Mouse (Mus musculus) lung, embryonic 14.5 days (tissue): ENCODE data around the gene Trip10. TPM values are rescaled to one million over a fixed set of nuclear protein-coding genes. Genes with fewer than 3 reads are reported as not detected.

ENCODE experiments used
- ATAC-seq: fragments of 200-750 bp; cut with Nextera tagmentation; 2 replicates; pipeline ENCODE4 v1.8.0; 2017; ENCODE audit warnings: mild to moderate bottlenecking, moderate TSS enrichment, moderate library complexity; ENCODE audit not compliant: insufficient read depth
- DNase-seq: peaks from one replicate; pipeline ENCODE4 v3.0.0-alpha.2; 2015
- H3K27ac ChIP-seq: fragments of 300-500 bp; sonication (generic); 2 replicates; pipeline ENCODE4 v1.5.1; 2014; ENCODE audit warnings: low read depth, mild to moderate bottlenecking, moderate library complexity
- H3K27me3 ChIP-seq: fragments of 300-500 bp; sonication (generic); 2 replicates; pipeline ENCODE4 v1.6.1; 2014; ENCODE audit warnings: low read length, control low read depth; ENCODE audit not compliant: insufficient read depth
- H3K36me3 ChIP-seq: fragments of 300-500 bp; sonication (generic); 2 replicates; pipeline ENCODE4 v1.6.1; 2014; ENCODE audit warnings: control low read depth; ENCODE audit not compliant: insufficient read depth
- H3K4me1 ChIP-seq: fragments of 300-500 bp; sonication (generic); 2 replicates; pipeline ENCODE4 v1.6.1; 2014; ENCODE audit warnings: antibody characterized with exemption, control low read depth; ENCODE audit not compliant: insufficient read depth
- H3K4me2 ChIP-seq: fragments of 300-500 bp; sonication (generic); 2 replicates; pipeline ENCODE4 v1.6.1; 2014; ENCODE audit warnings: mild to moderate bottlenecking
- H3K4me3 ChIP-seq: fragments of 300-500 bp; sonication (generic); 2 replicates; pipeline ENCODE4 v1.5.1; 2014; ENCODE audit warnings: low read depth, low read length
- H3K9ac ChIP-seq: fragments of 300-500 bp; sonication (generic); 2 replicates; pipeline ENCODE4 v1.6.1; 2014
- H3K9me3 ChIP-seq: fragments of 300-500 bp; sonication (generic); 2 replicates; pipeline ENCODE4 v1.6.1; 2016; ENCODE audit warnings: low read depth, low read length, control low read depth
- CTCF ChIP-seq: IDR thresholded peaks from 2 replicates; pipeline ENCODE4 v1.5.1; 2016; ENCODE audit warnings: antibody characterized with exemption, low read depth
- WGBS: fragments of 180-500 bp; shearing (Covaris S2); extraction: QIAGEN DNeasy Blood & Tissue Kit; methylation state at CpG from one replicate; pipeline ENCODE4 v1.1.7; 2014; 5-methylcytosine and 5-hydroxymethylcytosine counted together
- polyA plus RNA-seq: library from polyadenylated mRNA; unstranded; fragments of >200 nt; fragmentation: Nextera tagmentation; extraction: Ambion mirVana; gene quantifications from 2 replicates; pipeline ENCODE4 v1.2.1, GENCODE M21; 2014

Trip10 gene
- polyA plus RNA-seq, 1 experiment from 2014 or later: 39.9 TPM

DNA sequence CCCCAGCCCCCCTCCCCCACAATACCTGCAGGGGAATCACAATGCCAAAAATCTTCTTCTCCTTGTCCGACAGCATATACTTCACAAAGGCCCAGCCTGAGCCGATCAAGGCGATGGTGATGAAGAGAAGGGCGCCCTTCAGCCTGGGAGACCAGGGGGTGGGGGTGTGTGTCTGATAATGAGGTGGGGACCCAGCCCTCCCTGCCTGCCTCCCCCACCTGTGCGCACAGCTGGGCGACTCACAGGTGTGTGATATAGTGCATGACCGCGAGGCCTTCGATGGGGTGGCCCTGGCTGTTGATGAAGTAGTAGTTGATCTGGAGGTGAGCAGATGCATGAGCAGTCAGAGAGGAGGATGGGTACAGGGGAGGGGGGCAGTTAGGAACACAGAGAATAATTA lies 12.1 kb upstream of the Trip10 start:
- WGBS: 88% methylated on average over 9 of the region's 9 CpGs
- H3K27me3 ChIP-seq: no peaks in the 10 kb centered on the region

DNA sequence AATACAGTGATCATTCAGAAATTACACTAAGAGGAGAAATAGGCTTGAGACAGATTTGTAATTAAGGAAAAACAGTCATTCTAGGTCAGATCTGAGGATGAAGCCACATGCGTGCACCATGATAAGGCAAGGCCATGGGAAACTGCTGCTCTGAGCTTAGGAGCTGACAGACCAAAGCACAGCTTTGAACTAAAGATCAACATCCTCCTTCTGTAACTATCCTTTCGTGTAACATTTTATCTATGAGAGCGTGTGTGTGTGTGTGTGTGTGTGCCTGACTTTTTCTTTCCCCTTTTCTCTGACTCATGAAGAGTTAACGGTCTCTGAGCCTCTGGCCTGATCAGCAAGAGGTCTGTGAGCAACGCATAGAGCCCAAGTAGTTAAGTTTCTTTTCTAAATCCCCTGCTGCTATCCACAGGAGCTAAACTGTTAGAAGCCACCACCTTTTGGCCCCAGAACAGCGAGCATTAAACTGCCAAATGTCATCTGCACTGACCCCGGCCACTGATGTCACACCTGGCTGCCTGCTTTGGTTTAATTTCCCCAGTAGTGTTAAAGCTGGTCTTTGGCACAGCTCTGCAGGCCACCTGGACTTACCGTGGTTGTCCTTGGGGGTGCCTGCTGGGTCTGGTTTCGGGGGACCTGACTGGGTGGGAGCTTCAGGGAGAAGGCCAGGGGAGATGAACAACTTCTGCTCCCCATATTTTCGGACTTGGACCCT lies 5.4 kb upstream of the Trip10 start:
- Histone ChIP-seq H3K9ac (no peak overlapping the region), H3K27me3 (no peaks in the 10 kb centered on the region), H3K4me3 (no peak overlapping the region), H3K27ac (no peak overlapping the region), H3K4me1 (peaks cover 3% of the 10 kb centered on the region; the same call in 1 of the 2 replicates), H3K36me3 (peaks cover 33% of the 10 kb centered on the region), H3K4me2 (no peak overlapping the region), H3K9me3 (no peaks in the 10 kb centered on the region)
- 62% methylated on average over 10 of the region's 10 CpGs for WGBS
- no peak for DNase-seq
- TF ChIP-seq CTCF: no peak
- no peak for ATAC-seq

More for the DNA sequence above, 12.1 kb upstream of the Trip10 start:
- Histone ChIP-seq H3K4me3 (no peak overlapping the region), H3K4me2 (no peak overlapping the region), H3K4me1 (no peaks in the 10 kb centered on the region), H3K27ac (no peak overlapping the region), H3K36me3 (peaks cover 41% of the 10 kb centered on the region), H3K9ac (no peak overlapping the region), H3K9me3 (no peaks in the 10 kb centered on the region)
- TF ChIP-seq CTCF: no peak
- DNase-seq (no peak), ATAC-seq (no peak)

DNA sequence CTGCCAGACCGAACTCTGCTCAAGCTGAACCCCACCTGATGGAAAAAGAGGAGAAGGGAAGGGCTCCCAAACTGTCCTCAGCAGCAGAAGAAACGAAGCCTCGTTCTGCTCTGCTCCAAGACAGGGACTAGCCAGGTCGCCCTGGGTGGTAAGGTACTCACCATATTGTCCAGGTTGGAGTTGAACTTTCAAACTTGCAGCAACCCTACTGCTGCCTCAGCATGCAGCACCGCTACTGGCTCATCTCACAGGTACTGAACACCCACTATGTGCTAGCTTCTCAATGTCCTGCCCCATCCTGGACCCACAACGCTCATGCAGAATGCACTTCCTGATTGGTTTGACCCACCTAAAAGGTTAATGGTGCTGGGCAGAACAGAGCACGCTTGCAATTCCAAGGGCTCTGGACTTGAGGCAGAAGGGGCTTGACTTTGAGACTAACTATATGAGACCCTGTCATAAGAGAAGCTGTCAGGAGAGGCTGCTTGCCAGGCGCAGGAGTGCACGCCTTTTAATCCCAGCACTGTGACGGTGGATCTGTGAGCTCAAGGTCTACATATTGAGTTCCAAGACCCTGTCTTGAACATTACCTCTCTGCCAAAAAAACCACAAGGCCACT lies 3.8 kb upstream of the Trip10 start:
- ATAC-seq (no peak), DNase-seq (no peak)
- WGBS: 88% methylated on average over 10 of the region's 10 CpGs
- Histone ChIP-seq H3K27me3 (no peaks in the 10 kb centered on the region), H3K4me2 (no peak overlapping the region), H3K36me3 (peaks cover 33% of the 10 kb centered on the region), H3K4me1 (peaks cover 3% of the 10 kb centered on the region; the same call in 1 of the 2 replicates), H3K4me3 (no peak overlapping the region), H3K27ac (no peak overlapping the region), H3K9ac (no peak overlapping the region), H3K9me3 (no peaks in the 10 kb centered on the region)
- no peak for TF ChIP-seq CTCF

GRCm38 (mm10) chr17:57246663-57247392 lies 2.4 kb upstream of the Trip10 start:
- Histone ChIP-seq H3K4me3 (peak overlapping the region; percentile 77), H3K36me3 (peaks cover 29% of the 10 kb centered on the region), H3K27ac (peak overlapping the region; percentile 85), H3K4me1 (peaks cover 3% of the 10 kb centered on the region; the same call in 1 of the 2 replicates), H3K9ac (peak overlapping the region; percentile 64), H3K4me2 (peak overlapping the region; percentile 85), H3K27me3 (no peaks in the 10 kb centered on the region), H3K9me3 (no peaks in the 10 kb centered on the region)
- DNase-seq: peak; percentile 87
- peak; percentile 1; the same call in 1 of the 2 replicates for ATAC-seq
- 5% methylated on average over 18 of the region's 18 CpGs for WGBS
- peak; percentile 33 for TF ChIP-seq CTCF

- peak overlapping the region; percentile 85 for H3K4me2 ChIP-seq
- H3K9ac ChIP-seq: peak overlapping the region; percentile 64
- DNase-seq (peak; percentile 98), ATAC-seq (peak; percentile 92)
- WGBS: under 1% methylated on average over 46 of the region's 46 CpGs
- peak overlapping the region; percentile 85 for H3K27ac ChIP-seq
- no peaks in the 10 kb centered on the region for H3K9me3 ChIP-seq
- peaks cover 3% of the 10 kb centered on the region; the same call in 1 of the 2 replicates for H3K4me1 ChIP-seq
- peak; percentile 13; the same call in 1 of the 2 replicates for TF ChIP-seq CTCF
- peaks cover 24% of the 10 kb centered on the region for H3K36me3 ChIP-seq
- H3K4me3 ChIP-seq: peak overlapping the region; percentile 77
- H3K27me3 ChIP-seq: no peaks in the 10 kb centered on the region
Observed at GRCm38 (mm10) chr17:57247393-57248200, 1.7 kb upstream of the Trip10 start.

DNA sequence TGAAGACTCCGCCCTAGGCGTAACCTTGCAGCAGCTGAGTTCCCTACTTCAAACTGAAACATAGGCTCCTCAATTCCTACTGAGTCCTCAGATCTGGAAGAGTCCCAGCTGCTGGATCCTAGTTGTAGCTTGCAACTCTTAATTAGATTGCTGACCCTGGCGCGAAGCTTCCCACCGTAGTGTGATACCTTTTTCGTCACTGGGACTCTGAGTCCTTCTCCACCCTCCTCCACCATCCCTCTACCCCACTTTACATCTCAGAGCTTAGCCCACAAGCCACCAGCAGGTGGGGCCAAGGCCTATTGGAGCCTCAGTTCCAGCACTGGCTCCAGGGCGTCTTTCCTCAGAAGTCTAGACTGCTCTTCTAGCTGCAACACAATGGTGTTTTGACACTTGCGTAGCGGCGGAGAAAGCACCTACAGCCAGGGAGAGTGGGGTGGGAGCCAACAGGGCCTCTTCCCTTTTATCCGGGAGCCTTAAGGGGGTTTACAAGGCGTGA lies 1.0 kb upstream of the Trip10 start, which contains the start of gene Gpr108:
Gpr108 (minus strand) TSS at position 246 of the 499 bp plus-strand sequence.
- peak within 1 kb of the TSS; percentile 76 for H3K9ac ChIP-seq
- H3K36me3 ChIP-seq: peaks cover 22% of the 10 kb centered on the region
- H3K4me2 ChIP-seq: peak within 1 kb of the TSS; percentile 85
- peak within 1 kb of the TSS; percentile 77 for H3K4me3 ChIP-seq
- DNase-seq: peak; percentile 92
- 2% methylated on average over 12 of the region's 12 CpGs for WGBS
- TF ChIP-seq CTCF: peak; percentile 89
- H3K9me3 ChIP-seq: no peaks in the 10 kb centered on the region
- H3K27me3 ChIP-seq: no peaks in the 10 kb centered on the region
- peak; percentile 59 for ATAC-seq
- H3K4me1 ChIP-seq: peaks cover 3% of the 10 kb centered on the region; the same call in 1 of the 2 replicates
- peak within 1 kb of the TSS; percentile 85 for H3K27ac ChIP-seq
